26 mouse cellular contexts compared by ENCODE assay signal in the genomic region with DNA sequence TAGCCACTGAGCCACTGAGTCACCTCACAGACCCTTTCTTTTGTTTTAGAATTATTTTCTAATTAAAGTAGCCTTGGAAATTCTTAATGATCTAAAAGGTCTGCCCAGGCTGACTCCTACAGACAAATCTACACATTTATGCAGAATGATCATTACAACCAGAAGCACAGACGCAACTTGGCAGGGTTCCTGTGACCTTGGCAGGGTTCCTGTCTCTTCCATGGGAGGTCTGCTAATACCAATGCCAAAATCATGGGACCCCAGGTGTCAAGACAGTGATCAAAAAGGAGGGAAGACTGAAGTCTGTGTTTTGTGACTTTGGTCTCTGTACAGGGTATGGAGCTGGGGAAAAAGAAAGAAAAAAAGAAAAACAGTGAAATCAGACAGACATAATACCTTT.
"Had no signal": no experiment of that assay in that cellular context is flagged by ENCODE, and none has a peak within 500 bp of the region (broad histone marks: within the 10 kb centered on the region; RNA-seq: fewer than 3 reads in every experiment).

No protein-coding gene starts in this region.

- H3K4me2 ChIP-seq: heart, embryonic 11.5 days; heart, embryonic 13.5 days; heart, embryonic 15.5 days; hindbrain, embryonic 14.5 days; kidney, embryonic 15.5 days; limb, embryonic 13.5 days; limb, embryonic 15.5 days; liver, embryonic 12.5 days had no signal

- DNase-seq: gastrocnemius, postnatal 14 days; gastrocnemius, postnatal 36 days; heart, adult 11 months; heart, adult 2 months; heart, postnatal 14 days; heart, postnatal 36 days; kidney, adult 11 months; kidney, adult 2 months; kidney, adult 9 months; kidney, postnatal 14 days; kidney, postnatal 36 days; layer of hippocampus, adult 9-11 months; layer of hippocampus, postnatal 36 days had no signal

- H3K4me3 ChIP-seq: heart, adult 2 months; heart, embryonic 13.5 days; heart, embryonic 15.5 days; kidney, embryonic 15.5 days; left cerebral cortex, adult 2 months; limb, embryonic 13.5 days; limb, embryonic 15.5 days; liver, embryonic 12.5 days had no signal

- H3K9me3 ChIP-seq: heart, embryonic 13.5 days; heart, embryonic 15.5 days; kidney, embryonic 15.5 days; limb, embryonic 13.5 days; limb, embryonic 15.5 days; liver, embryonic 12.5 days had no signal

- ATAC-seq: hindbrain, embryonic 16.5 days; intestine, embryonic 16.5 days; liver, embryonic 12.5 days had no signal

- H3K36me3 ChIP-seq: heart, embryonic 13.5 days; heart, embryonic 15.5 days; kidney, embryonic 15.5 days; limb, embryonic 13.5 days; limb, embryonic 15.5 days; liver, embryonic 12.5 days had no signal

- H3K27ac ChIP-seq: heart, adult 2 months; heart, embryonic 13.5 days; heart, embryonic 15.5 days; hindbrain, embryonic 14.5 days; kidney, embryonic 15.5 days; kidney, postnatal 0 days; left cerebral cortex, adult 2 months; limb, embryonic 13.5 days; limb, embryonic 15.5 days; liver, embryonic 12.5 days; liver, embryonic 14.5 days had no signal

- H3K9ac ChIP-seq: heart, embryonic 13.5 days; heart, embryonic 15.5 days; hindbrain, embryonic 14.5 days; kidney, embryonic 15.5 days; limb, embryonic 13.5 days; limb, embryonic 15.5 days; liver, embryonic 12.5 days; liver, embryonic 14.5 days had no signal

- H3K27me3 ChIP-seq: heart, embryonic 13.5 days; heart, embryonic 15.5 days; kidney, embryonic 15.5 days; limb, embryonic 13.5 days; limb, embryonic 15.5 days; liver, embryonic 12.5 days had no signal

- H3K4me1 ChIP-seq: heart, embryonic 15.5 days; kidney, embryonic 15.5 days; limb, embryonic 13.5 days; limb, embryonic 15.5 days; liver, embryonic 12.5 days had no signal
